Mouse (Mus musculus) liver, adult 2 months (tissue): ENCODE measurements around the gene Pcx.

ENCODE experiments used
- CTCF ChIP-seq: fragments of 200-500 bp; IDR thresholded peaks from 2 replicates; pipeline ENCODE4 v1.5.1; 2011; ENCODE audit warnings: low read depth, low read length, control low read depth
- POLR2A ChIP-seq: fragments of 200-500 bp; IDR thresholded peaks from 2 replicates; pipeline ENCODE4 v1.6.1; 2011; ENCODE audit warnings: low read length, control low read depth; ENCODE audit not compliant: insufficient read depth; ENCODE audit errors: extremely low read depth

- TF ChIP-seq POLR2A (no peak), CTCF (no peak)
Observed at GRCm38 (mm10) chr19:4502701-4503100, 7.6 kb upstream of the Pcx start.
